Mouse (Mus musculus) kidney, postnatal 4 days (tissue): ENCODE measurements at regions not wholly inside any gene's neighbourhood (a gene's known extent, or its start where the extent isn't known, plus 50 kb on each side); places are given as distances from the start of the nearest gene placed in this dataset.

Experiments
- DNase-seq, 2 experiments: peaks; one replicate each; pipeline ENCODE4 v3.0.0; 2021; ENCODE audit warnings: mixed read lengths in 2 of 2

GRCm38 (mm10) chr4:12766763-12767162 lies 594.9 kb upstream of the Fam92a start:
- no peak for DNase-seq

GRCm38 (mm10) chr4:12750817-12751216 lies 579.0 kb upstream of the Fam92a start:
- no peak for DNase-seq

GRCm38 (mm10) chr4:12749874-12750273 lies 578.1 kb upstream of the Fam92a start:
- DNase-seq = no peak

- DNase-seq = no peak
Measured at GRCm38 (mm10) chr4:12743714-12744327, 572.0 kb upstream of the Fam92a start.

- peak in 1 of 2 experiments; percentile 3 for DNase-seq
Measured at GRCm38 (mm10) chr4:12736411-12736810, 564.6 kb upstream of the Fam92a start.

GRCm38 (mm10) chr4:12700189-12700588 lies 528.4 kb upstream of the Fam92a start:
- DNase-seq = no peak

- no peak for DNase-seq
Measured at GRCm38 (mm10) chr4:12677814-12678213, 506.0 kb upstream of the Fam92a start.

- DNase-seq = no peak
Measured at GRCm38 (mm10) chr4:12671399-12671798, 499.6 kb upstream of the Fam92a start.

GRCm38 (mm10) chr4:12663176-12663575 lies 491.4 kb upstream of the Fam92a start:
- no peak for DNase-seq

- no peak for DNase-seq
Measured at GRCm38 (mm10) chr4:12662683-12663082, 490.9 kb upstream of the Fam92a start.

GRCm38 (mm10) chr4:12659084-12659483 lies 487.3 kb upstream of the Fam92a start:
- DNase-seq = no peak

- DNase-seq = no peak
Measured at GRCm38 (mm10) chr4:12658594-12658993, 486.8 kb upstream of the Fam92a start.

GRCm38 (mm10) chr4:12657820-12658219 lies 486.0 kb upstream of the Fam92a start:
- no peak for DNase-seq

- no peak for DNase-seq
Measured at GRCm38 (mm10) chr4:12656924-12657603, 485.2 kb upstream of the Fam92a start.

GRCm38 (mm10) chr4:12655457-12656228 lies 483.8 kb upstream of the Fam92a start:
- peak in 1 of 2 experiments; percentile 4 for DNase-seq

- DNase-seq = peak in 1 of 2 experiments; percentile 4
Measured at GRCm38 (mm10) chr4:12654568-12655456, 483.0 kb upstream of the Fam92a start.

GRCm38 (mm10) chr4:12647732-12648131 lies 475.9 kb upstream of the Fam92a start:
- DNase-seq = no peak

GRCm38 (mm10) chr4:12642525-12642928 lies 470.7 kb upstream of the Fam92a start:
- DNase-seq = no peak

- DNase-seq = no peak
Measured at GRCm38 (mm10) chr4:12629375-12629821, 457.6 kb upstream of the Fam92a start.

GRCm38 (mm10) chr4:12628702-12629374 lies 457.0 kb upstream of the Fam92a start:
- DNase-seq = no peak

GRCm38 (mm10) chr4:12627158-12627871 lies 455.5 kb upstream of the Fam92a start:
- DNase-seq = no peak
